Mouse (Mus musculus) bone marrow, adult 2 months (tissue): ENCODE data around the gene Slc38a10.

Source experiments
- CTCF ChIP-seq: fragments of 200-500 bp; IDR thresholded peaks from 2 replicates; pipeline ENCODE4 v1.5.1; 2011; ENCODE audit warnings: low read length, control low read depth; ENCODE audit not compliant: control insufficient read depth, insufficient read depth
- POLR2A ChIP-seq: fragments of 200-500 bp; IDR thresholded peaks from 2 replicates; pipeline ENCODE4 v1.6.1; 2011; ENCODE audit warnings: low read depth, mild to moderate bottlenecking, control low read depth, low read length, borderline replicate concordance; ENCODE audit not compliant: control insufficient read depth

- no peak for TF ChIP-seq CTCF
- no peak for TF ChIP-seq POLR2A
Measured at GRCm38 (mm10) chr11:120071065-120071464, 80.1 kb downstream of the Slc38a10 start.
